ENCODE assay signal across 20 mouse cellular contexts in the genomic region with DNA sequence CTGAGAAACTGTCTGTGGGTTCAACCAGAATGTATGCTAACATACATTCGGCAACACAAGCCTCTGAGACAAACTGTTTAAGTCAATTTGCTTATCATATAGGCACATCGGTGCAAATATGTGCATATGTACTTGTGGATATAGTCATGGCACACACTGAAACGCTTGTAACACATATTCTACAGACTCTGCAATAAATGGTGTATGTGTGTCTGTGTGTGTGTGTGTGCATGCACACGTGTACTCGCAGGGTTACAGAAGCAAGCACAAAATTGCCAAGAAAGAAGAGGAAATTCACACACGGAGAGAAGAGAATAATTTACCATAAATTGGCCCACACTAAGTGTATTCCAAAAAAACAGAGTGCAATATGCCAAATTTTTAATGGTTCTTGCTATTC.
"Had no signal": no experiment of that assay in that cellular context is flagged by ENCODE, and none has a peak within 500 bp of the region (broad histone marks: within the 10 kb centered on the region; RNA-seq: fewer than 3 reads in every experiment).

No protein-coding gene starts in this region.

- H3K9me3 ChIP-seq: lung, embryonic 15.5 days; midbrain, embryonic 10.5 days; midbrain, embryonic 12.5 days; neural tube, embryonic 13.5 days; neural tube, embryonic 15.5 days had no signal

- ATAC-seq: lung, postnatal 0 days; midbrain, embryonic 16.5 days had no signal

- DNase-seq: lung, adult 2 months; lung, postnatal 14 days; lung, postnatal 4 days; midbrain, embryonic 14.5 days; retina, postnatal 1 day; right cerebral cortex, adult 18-20 months; right cerebral cortex, postnatal 25 days; right cerebral cortex, postnatal 4 days; spleen, adult 18-20 months; thymus, adult 18-20 months; thymus, postnatal 14 days; thymus, postnatal 36 days had no signal

- H3K36me3 ChIP-seq: lung, embryonic 15.5 days; midbrain, embryonic 10.5 days; midbrain, embryonic 12.5 days; neural tube, embryonic 13.5 days; neural tube, embryonic 15.5 days had no signal

- H3K4me3 ChIP-seq: lung, embryonic 15.5 days; midbrain, embryonic 10.5 days; midbrain, embryonic 12.5 days; myocyte; neural tube, embryonic 13.5 days; neural tube, embryonic 15.5 days had no signal

- H3K4me2 ChIP-seq: lung, embryonic 15.5 days; midbrain, embryonic 12.5 days; neural tube, embryonic 13.5 days; neural tube, embryonic 15.5 days had no signal

- H3K9ac ChIP-seq: lung, embryonic 15.5 days; midbrain, embryonic 12.5 days; neural tube, embryonic 13.5 days; neural tube, embryonic 15.5 days had no signal

- H3K27me3 ChIP-seq: lung, embryonic 15.5 days; neural tube, embryonic 13.5 days; neural tube, embryonic 15.5 days had no signal

- H3K4me1 ChIP-seq: lung, embryonic 15.5 days; midbrain, embryonic 12.5 days; neural tube, embryonic 13.5 days; neural tube, embryonic 15.5 days had no signal

- H3K27ac ChIP-seq: lung, embryonic 15.5 days; midbrain, embryonic 10.5 days; midbrain, embryonic 12.5 days; neural tube, embryonic 13.5 days; neural tube, embryonic 15.5 days had no signal
